Mouse (Mus musculus): ENCODE results near the gene Ptk7.
A peak's percentile ranks its signal among the peaks of the same experiment; 100 is the strongest.

The Ptk7 gene

DNA sequence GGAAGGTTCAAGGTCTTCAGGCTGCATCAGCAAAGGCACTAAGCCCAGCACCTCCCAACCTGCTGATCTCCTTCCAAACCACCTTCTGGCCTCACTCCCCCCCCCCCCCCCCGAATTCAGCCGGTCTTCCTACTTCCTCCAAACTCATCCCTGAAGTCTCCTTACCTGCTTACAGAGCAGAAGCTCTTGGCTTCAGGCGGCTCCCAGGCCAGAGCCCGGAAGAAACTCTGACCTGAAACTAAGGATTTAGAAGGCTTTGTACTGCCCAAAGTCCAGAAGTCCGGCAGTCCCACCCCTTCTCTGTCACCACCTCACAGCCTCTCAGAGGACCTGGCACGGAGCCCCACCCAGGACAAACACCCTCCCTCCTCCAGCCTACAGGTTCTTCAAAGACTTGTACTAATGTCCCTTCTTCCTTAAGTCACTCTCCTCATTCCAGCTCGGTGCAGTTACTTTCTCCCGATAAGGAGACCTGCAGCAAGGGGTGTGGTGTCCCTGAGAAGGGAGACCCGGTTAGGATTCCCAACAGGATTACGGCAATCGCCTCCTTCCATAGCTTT, 15.7 kb upstream of the Ptk7 start:
- DNase-seq (ENCODE audit: low read depth in 1 of 2, low spot score in 2 of 2) = no peak

DNA sequence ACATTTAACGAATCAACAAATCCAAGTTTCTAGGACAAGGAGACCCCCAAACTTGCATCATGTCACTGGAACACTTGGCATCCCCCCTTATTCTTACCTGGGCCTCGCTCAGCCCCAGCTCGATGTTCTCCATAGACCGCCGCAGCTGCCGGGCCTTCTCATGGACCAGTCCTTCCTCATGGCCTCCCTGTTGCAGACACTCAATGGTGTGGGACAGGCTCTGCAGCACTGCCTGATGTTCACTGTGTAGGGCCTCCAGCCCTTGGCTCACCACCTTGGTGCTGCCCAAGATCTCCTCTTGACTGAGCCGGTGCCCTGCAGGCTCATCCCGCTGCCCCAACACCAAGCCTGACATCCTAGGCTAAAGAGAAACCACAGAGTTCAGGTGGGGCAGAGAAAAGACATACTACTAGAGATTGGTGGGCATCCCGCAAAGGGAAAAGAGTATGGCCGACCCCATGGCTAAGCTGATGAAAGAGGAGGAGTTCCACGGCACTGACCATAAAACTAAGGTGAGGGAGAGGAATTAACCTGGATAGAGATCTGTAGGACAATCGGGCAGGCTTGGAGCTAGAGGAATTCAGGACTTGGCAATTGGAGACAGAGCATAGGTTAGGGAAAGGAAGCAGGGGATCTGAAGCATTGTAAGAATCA, 15.0 kb upstream of the Ptk7 start:
- no peak for DNase-seq (ENCODE audit: low read depth in 1 of 2, low spot score in 2 of 2)

DNA sequence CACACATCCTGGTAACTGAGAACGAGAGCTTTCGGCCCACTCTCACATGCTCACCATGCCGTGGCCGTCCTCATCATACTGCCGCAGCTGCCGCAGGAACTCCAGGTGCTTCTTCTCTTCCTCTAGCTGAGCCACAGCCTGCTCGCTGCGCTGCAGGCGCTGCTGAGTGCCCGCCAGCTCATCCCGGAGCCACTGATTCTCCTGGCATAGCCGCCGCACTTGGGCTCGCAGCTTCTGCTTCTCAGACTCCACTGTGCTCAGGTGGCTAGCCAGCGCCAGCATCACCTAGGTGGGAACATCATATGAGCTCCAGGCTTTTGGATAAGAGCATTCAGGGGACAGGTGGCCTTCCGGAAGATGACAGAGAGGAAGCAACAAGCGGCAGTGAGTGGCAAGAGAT, 12.8 kb upstream of the Ptk7 start:
- DNase-seq (ENCODE audit: low read depth in 1 of 2, low spot score in 2 of 2) = no peak

DNA sequence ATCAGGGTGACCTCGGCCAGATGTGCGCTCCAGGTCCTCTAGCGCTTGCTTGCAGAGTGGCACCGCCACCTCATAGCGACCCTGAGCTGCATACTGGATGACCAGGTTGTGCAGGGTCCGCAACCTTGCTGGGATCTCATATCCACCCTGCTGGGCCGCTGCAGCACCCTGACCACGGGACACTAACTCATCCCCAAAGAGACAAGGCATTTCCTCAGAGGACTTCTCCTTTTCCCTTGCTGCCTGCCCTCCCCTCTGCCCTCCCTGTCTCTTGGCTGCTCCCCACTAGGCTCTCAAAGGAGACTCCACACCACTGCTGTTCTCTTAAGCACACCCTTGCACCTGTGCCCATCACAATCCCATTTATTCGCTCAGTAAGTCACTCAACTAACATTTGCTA, 10.6 kb upstream of the Ptk7 start:
- DNase-seq (ENCODE audit: low read depth in 1 of 2, low spot score in 2 of 2) = no peak

DNA sequence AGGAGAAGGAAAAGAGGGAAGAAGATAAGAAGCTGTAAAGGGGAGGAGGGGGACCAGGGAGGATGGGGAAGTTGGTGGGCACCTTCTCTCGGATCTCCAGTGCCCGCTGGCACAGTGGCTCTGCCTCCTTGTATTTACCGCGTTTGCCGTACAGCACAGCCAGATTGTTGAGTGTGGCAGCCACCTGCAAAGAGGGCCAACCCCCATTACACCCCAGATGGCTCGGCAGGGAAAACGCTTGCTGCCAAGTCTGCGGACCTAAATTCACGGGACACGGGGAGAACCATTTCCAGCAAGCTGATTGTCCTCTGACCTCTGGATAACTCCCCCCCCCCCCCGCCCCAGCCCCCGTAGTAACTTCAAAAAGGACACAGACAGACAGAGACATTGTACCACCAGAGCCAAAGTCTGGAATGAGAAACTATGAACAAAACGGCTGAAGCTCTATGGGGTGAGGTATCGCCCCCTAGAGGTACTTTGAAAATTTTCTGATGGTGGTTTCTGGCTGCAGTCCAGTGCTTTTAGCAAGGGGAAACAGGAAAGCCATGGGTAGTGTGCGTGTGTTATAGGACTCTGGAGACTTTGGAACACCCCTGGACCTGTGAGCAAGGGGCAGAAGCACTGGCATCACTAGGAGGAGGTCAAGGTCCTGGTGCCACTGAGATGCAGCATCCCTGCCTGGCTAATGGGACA, 7.7 kb upstream of the Ptk7 start:
- DNase-seq (ENCODE audit: low read depth in 1 of 2, low spot score in 2 of 2) = peak in 1 of 2 experiments; percentile 32

DNA sequence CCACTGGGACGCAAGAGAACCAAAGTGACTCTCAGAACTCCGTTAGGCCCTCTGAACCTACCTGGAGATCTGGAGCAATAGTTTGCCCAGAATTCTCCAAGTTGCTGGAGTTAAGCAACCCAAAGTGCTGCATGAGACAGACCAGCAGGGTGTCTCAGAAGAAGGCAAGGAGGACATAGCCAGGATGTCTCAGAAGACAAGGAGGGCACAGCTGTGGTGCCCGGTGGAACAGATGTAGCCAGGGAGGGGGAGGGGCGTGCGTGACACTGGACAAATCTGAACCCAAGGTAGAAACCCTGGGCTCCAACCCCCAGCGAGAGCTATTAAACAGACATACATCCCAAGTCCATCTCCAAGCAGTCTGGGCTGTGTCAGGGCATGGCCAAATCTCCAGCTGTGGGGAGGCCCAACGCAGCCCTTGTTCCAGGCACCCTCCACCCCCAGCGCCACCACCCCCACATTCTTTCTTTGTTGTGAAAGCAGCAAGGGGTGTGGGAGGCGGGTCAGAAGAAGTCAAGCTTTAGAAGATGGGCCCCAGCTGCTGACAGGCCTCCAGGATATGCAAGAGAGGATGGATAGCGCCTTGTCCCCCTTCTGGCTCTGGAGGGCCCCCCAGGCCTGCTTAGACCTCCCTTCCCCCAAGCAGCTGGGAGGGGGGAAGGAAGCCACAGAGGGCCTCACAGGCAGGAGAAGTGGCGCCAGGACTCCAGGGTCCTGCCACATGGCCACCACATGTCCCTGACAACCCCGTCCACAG, 559 bp upstream of the Ptk7 start:
- no peak for DNase-seq (ENCODE audit: low read depth in 1 of 2, low spot score in 2 of 2)

DNA sequence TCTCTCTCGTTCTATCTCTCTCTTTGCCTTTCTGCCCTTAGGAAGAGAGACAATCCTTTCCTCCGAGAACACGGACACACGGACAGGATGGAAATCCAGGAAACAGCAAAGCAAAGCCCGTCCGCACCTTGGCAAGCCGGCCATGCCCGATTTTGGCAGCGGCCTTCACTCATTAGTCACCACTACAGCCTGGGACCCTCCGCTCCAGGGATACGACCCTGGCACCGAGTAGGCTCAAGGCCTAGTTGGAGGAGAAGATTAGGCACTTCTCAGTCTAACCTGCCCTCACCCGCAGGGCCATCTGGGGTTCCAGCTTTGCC, 873 bp downstream of the Ptk7 start:
- no peak for DNase-seq (ENCODE audit: low read depth in 1 of 2, low spot score in 2 of 2)

DNA sequence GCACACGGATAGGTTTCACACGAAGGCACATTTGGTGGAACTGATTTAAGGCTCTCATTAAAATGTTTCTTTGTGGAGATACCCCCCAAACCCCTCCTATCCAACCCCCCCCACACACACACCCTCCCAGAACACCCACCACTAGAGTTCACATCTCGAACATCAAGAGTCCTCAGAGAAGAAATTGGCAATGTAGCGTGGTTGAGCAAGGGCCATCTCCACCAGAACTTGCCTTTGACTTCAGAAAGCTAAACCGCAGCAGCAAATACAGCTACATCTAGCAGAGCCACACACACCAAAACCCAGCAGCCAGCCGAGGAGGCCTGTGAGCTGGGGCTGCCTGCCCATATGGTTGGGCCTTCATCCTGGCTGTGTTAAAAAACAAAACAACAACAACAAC, 1.9 kb downstream of the Ptk7 start:
- DNase-seq (ENCODE audit: low read depth in 1 of 2, low spot score in 2 of 2) = no peak

DNA sequence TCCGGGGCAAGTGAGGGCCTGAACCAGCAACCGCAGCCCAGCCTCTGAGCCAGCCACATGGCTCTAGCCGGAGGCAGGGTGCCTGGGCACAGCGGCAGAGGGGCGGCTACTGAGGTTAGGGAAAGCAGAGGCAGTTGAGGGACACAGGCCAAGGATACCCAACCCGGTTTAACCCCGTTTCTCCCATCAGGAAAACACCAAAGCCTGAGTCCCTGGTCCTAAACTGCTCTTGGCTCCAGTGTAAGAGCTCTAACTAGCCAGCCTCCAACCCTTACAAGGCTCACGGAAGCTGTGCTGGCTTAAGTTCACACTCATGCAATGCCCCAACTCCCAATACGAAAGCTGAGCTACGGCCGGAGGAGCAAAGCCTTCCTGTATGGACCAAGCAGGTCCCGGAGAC, 4.7 kb downstream of the Ptk7 start:
- no peak for DNase-seq (ENCODE audit: low read depth in 1 of 2, low spot score in 2 of 2)

DNA sequence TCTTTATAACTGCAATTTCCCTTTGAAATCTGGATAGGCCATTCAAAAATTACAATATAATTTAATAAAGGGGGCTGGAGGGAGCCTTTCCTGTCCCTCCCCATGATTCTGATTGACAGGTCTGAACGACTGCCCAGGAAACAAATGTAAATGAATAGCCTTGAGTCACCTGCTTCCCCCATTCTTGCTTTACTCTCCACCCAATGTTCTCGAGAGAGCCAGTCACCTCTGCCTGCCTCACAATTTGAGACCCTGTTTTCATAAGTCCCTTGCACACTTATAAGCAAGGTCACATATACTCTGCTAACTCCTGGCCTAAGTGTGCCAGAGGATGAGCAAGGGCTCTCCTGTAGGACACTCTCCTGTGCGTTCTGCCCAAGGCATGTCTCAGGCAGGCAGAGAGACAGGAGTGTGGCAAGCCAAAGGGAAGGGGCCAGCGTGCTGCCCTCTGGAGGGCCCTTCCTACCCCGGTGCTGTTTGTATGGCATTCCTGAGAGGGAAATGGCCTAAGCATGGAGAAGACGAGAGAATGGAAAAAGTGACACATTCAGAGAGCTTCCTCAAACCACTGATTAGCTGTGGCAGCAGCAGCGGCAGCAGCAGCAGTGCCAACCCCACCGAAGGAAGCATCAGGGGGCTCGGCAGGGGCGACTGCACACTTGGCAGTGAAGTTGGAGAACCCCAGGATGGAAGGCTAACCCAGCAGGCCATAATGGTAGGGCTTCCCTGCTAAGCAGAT, 5.3 kb downstream of the Ptk7 start:
- DNase-seq (ENCODE audit: low read depth in 1 of 2, low spot score in 2 of 2) = no peak

DNA sequence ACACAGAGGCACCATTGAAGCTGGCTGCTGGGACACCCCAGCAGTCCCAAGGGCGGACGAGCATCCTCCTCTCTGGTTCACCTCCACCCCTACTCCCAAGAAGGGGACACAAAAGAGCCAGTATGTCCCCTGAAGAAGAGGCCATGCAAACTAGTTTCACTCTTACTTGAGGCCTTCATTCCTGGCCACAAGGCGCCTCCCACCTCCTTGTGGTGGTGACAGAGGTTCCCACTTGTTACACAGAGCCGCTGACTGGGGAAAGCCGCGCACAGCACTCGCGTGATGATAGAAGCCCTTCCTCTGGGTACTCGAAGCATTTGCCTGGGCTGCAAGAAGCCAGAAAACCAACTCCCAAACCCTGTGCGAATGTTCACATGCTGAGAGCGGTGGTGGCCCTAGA, 7.0 kb downstream of the Ptk7 start:
- no peak for DNase-seq (ENCODE audit: low read depth in 1 of 2, low spot score in 2 of 2)

DNA sequence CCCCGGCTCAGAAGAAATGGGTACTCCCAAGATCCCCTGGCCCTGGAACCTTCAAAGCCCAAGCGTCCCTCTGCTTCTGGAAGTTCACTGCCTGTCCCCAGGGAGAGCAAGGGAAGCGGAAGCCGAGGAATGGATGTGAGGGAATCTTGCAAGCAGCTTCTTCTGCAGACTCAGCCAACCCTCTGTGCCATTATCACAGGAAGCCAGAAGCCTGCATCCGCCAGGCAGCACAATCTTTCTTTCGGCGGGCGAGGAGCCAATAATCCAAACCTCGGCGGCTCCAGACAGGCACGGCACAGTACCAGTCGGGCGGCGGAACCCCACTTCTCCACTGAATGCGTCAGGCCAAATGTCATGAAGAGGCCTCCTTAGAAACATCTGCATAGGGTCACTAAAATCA, 8.0 kb downstream of the Ptk7 start:
- DNase-seq (ENCODE audit: low read depth in 1 of 2, low spot score in 2 of 2) = no peak

DNA sequence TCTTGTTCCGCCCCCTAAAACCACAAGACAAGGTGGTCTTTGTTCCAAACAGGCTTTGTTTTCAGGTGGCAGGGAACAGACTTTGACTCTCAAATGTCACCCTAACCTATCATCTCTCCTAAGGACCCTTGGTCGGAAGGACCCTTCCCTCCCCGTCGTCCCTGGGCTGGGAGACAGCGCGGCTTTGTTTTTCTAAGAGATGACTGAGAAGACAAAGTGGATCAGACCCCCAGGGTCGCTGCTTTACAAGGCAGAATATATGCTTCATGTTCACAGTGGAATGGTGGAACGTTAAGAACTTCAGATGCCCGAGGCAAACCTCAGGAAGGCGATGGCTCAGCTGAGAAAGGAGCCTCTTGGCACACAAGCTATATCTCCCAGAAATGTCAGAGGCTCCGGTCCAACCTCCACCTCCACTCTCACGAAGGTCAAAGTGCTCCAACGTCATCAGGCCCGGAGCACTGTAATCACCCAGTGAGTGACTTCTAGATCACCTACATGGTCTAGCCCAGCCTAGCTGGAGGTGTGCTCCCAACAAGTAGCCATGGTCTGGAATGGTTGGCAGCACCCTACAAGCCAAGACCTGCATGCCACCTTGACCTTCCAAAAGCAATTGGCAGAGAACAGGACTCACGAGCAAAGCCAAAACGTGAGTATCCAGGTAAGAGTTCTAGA, 9.5 kb downstream of the Ptk7 start:
- DNase-seq (ENCODE audit: low read depth in 1 of 2, low spot score in 2 of 2) = no peak

DNA sequence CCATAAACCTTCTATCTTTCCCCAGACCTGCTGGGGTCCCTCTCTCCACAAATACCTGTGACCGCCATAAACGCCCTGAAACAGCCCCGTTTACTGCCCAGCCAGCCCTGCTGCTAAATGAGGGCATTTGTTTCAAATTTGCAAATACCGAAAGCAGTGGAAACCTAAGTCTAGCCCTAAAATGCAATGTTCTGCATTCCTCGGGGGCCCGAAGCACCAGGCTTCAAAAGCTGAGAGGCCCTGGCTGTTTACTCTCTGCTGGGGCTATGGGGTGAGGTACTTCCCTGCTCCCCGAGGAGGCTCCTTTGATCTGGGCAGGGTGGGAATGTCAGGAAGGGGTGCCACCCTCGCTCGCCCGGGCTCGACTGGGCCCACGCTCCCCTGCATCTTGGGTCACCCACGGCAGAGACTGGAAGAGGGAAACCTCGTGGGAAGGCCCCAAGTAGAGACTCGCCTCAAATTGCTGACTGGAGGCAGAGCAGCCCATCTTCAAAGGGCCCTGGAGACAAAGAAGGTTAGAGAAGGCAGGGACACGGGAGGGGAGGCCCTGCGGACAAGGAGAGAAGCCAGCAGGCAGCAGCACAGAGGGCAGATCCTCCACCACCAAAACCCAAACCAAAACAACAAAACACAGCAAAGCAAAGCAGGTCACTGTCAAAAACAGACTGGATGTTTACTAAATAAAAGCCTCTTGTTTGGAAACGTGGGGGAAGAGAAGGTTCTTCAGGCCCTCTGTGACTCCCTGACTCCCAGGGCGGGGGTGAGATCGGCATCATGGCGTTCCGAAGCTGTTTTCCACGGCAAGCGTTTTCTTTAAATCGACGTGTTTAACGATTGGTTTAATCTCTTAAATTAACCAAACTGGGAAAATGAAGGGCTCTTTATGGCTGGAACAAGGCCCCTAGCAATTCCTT, 10.3 kb downstream of the Ptk7 start:
- no peak for DNase-seq (ENCODE audit: low read depth in 1 of 2, low spot score in 2 of 2)

DNA sequence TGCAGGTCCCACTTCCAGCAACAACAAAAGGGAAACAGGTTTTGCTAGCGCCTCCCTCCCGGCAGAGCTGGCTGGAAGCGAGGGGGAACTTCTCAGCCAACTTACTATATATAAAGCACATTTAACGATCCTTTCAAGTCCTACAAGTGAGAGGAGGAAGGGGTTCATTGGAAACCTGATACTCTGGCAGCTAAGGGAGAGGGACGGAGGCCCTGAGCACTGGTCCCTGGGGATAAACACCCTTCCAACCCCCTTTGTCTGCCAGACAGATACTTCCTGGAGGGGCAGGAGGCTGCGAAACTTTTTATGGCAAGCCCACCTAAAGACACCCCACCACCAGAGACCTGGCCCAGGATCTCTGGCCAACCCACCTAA, 10.9 kb downstream of the Ptk7 start:
- no peak for DNase-seq (ENCODE audit: low read depth in 1 of 2, low spot score in 2 of 2)

DNA sequence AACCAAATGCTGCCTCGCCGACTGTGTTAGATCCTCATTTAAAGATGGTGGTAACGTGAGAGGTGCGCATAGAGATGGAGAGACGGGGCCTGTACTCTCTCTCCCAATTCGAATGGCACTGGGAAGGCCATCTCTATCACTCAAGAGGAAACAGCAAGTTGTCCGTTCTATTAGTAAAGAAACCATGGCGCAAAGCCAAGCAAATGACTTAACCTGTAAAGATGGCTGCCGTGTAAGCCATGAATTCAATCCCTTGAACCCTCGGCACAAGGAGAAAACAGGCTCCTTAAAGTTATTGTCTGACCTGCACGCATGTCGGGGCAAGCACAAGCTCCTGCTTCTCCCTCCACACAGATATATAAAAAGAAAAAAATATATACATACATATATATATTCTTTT, 11.5 kb downstream of the Ptk7 start:
- no peak for DNase-seq (ENCODE audit: low read depth in 1 of 2, low spot score in 2 of 2)

DNA sequence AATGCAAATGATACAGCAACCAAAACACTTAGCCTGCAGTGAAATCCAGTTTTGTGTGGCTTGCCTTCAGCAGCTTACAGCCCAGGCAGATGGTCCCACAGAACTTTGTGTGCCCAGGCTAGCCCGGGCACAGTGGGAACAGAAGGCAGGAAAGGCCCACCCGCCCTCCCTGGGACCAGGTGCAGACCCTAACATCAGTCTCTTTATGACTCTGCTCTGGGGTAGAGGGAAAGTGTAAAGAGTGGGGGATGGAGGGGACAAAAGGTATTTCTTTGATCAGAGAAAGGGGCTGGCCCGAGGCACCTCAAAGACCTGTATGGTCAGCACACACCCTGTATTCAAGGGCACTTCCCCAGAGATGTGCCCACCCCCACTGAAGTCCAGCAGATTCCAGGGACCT, 16.1 kb downstream of the Ptk7 start:
- DNase-seq (ENCODE audit: low read depth in 1 of 2, low spot score in 2 of 2) = no peak

DNA sequence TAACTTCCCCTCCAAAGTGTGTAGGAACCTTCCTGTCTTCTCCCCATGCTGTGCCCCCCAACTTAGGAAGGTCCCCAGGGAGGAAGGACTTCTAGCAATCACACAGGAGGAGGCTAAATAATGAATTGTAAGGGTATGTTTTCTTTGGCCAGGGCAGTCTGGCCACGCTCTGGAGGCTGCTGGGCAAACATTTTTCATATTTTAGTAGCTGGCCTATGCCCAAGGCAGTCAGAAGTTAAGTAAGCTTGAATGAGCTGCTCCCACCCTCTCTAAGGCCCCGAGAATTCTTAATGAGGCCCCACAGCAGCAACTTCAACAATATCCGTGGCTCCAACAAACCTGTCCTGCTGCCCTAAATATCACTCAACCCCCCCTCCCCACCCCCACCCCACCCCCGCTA, 16.5 kb downstream of the Ptk7 start:
- DNase-seq (ENCODE audit: low read depth in 1 of 2, low spot score in 2 of 2) = no peak

DNA sequence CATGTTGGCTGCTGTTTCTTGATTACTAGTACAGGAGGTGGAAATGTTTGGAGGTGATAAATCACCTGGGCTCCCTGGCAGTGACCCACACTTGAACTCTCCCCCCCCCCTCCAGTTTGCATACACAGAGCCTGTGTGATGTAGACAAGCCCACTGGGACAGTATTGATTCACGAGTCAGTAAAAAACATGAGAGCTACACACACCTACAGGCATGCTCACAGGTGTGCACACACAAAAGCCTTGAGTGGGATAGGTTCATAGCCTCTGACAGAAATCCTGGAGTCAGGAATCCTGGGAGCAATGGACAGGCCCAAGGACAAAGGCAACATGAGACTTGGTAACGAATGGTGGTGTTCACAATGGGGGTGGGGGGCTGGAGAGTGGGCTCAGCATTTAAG, 17.1 kb downstream of the Ptk7 start:
- DNase-seq (ENCODE audit: low read depth in 1 of 2, low spot score in 2 of 2) = no peak

DNA sequence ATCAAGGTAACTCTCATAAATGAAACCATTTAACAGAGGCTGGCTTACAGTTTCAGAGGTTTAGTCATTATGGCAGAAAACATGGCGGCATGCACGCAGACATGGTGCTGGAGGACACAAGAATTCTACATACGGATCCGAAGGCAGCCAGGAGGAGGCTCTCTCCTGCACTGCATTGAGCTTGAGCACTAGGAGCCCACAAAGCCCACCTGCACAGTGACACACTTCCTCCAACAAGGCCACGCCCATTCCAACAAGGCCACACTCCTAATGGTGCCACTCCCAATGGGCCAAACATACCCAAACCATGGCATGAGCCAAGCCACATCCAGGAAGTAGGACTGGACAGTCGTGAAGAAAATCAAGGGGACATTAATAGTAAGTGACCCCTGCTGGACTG, 18.0 kb downstream of the Ptk7 start:
- no peak for DNase-seq (ENCODE audit: low read depth in 1 of 2, low spot score in 2 of 2)
